Mouse (Mus musculus) spleen, postnatal 4 days (tissue): Measurements from ENCODE around the gene Arhgap23.
A peak's percentile ranks its signal among the peaks of the same experiment; 100 is the strongest.

Source experiments
- DNase-seq, 2 experiments: peaks; one replicate each; pipeline ENCODE4 v3.0.0; 2022; ENCODE audit warnings: low spot score in 2 of 2

The Arhgap23 gene

GRCm38 (mm10) chr11:97502383-97502782 is 87.0 kb downstream of the Arhgap23 start:
- no peak for DNase-seq

- no peak for DNase-seq
Observed at GRCm38 (mm10) chr11:97502846-97503245, 87.5 kb downstream of the Arhgap23 start.

GRCm38 (mm10) chr11:97505784-97506183 is 90.5 kb downstream of the Arhgap23 start:
- no peak for DNase-seq

- no peak for DNase-seq
Observed at GRCm38 (mm10) chr11:97506331-97506730, 91.0 kb downstream of the Arhgap23 start.

- no peak for DNase-seq
Observed at GRCm38 (mm10) chr11:97508198-97508597, 92.9 kb downstream of the Arhgap23 start.

GRCm38 (mm10) chr11:97509058-97509457 is 93.7 kb downstream of the Arhgap23 start:
- no peak for DNase-seq

GRCm38 (mm10) chr11:97509715-97510485 is 94.6 kb downstream of the Arhgap23 start:
- DNase-seq: no peak

GRCm38 (mm10) chr11:97510966-97511660 is 95.8 kb downstream of the Arhgap23 start:
- peak; percentile 67 to 90 for DNase-seq

GRCm38 (mm10) chr11:97511661-97512369 is 96.5 kb downstream of the Arhgap23 start:
- DNase-seq: peak; percentile 56 to 73

GRCm38 (mm10) chr11:97512511-97512910 is 97.2 kb downstream of the Arhgap23 start:
- no peak for DNase-seq

- DNase-seq: no peak
Observed at GRCm38 (mm10) chr11:97513066-97513465, 97.7 kb downstream of the Arhgap23 start.

- DNase-seq: no peak
Observed at GRCm38 (mm10) chr11:97520541-97520940, 105.2 kb downstream of the Arhgap23 start.

- DNase-seq: no peak
Observed at GRCm38 (mm10) chr11:97521741-97522474, 106.6 kb downstream of the Arhgap23 start.

GRCm38 (mm10) chr11:97523107-97523506 is 107.8 kb downstream of the Arhgap23 start:
- no peak for DNase-seq

GRCm38 (mm10) chr11:97523827-97524261 is 108.5 kb downstream of the Arhgap23 start:
- DNase-seq: no peak

- DNase-seq: no peak
Observed at GRCm38 (mm10) chr11:97524306-97524705, 109.0 kb downstream of the Arhgap23 start.

GRCm38 (mm10) chr11:97525313-97525712 is 110.0 kb downstream of the Arhgap23 start:
- DNase-seq: no peak

- DNase-seq: no peak
Observed at GRCm38 (mm10) chr11:97528282-97528808, 113.0 kb downstream of the Arhgap23 start.

GRCm38 (mm10) chr11:97530069-97530468 is 114.7 kb downstream of the Arhgap23 start:
- DNase-seq: no peak

GRCm38 (mm10) chr11:97530961-97531360 is 115.6 kb downstream of the Arhgap23 start:
- no peak for DNase-seq
